10 mouse cellular contexts compared by ENCODE assay signal in the genomic region with DNA sequence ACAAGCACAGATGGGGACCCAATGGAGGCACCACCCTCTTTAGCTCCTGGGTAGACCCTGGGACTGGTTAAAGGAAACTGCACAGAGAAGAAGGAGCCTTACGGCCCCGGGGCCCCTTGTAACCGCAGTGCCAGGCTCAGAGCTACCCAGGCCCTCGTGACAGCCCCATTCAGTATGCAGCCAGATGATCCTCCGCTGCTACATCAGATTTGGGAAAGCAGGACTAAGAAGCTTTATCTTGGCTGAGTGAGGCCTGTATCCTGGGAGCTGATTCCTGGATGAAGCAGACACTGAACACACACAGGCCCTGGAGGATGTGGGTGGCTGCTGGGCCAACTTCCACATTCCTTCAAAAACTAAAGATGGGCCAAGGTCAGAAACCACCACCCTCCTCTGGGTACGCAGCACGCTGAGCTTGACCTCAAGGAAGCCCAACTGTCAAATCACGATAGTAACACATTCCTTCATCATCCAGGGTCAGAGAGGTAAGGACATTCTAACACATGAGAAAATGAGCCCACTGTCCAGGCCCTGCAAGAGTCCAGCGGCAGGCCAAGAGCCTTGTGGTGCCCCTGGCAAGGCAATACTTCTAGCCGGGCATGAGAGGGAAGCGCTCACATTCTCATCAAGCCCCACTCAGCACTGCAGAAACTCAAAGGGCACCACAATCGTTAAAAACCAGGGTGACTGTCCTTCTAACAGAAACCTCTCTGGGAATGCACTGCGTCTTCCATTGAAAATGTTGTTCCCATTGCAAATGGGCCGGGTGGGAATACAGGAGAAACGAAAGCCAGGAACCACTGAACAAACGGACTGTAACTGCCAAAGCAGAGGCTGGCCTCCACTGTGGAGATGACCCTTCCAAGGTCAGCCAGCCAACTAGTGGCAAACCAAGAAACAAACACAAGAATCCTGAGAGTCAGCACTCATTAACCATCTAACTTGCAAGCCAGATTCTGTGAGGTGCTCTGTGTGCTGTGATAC. TPM values are rescaled to one million over a fixed set of nuclear protein-coding genes. Genes with fewer than 3 reads are reported as not detected.
DNase-seq lines count a peak whose midpoint lies in the region; ATAC-seq and TF ChIP-seq lines count a peak whose summit lies in the region.
"Had no signal": no experiment of that assay in that cellular context is flagged by ENCODE, and none has a peak within 500 bp of the region (broad histone marks: within the 10 kb centered on the region; RNA-seq: fewer than 3 reads in every experiment).

No protein-coding gene starts in this region.

- peak; percentile 31 for DNase-seq in lung, adult 18-20 months
- no peak for DNase-seq in lung, adult 2 months
- no peak for DNase-seq in forebrain, postnatal 0 days
- peak; percentile 48 for DNase-seq in lung, postnatal 36 days
- DNase-seq in right cerebral cortex, postnatal 25 days = no peak
- DNase-seq in right cerebral cortex, postnatal 4 days = no peak

- ATAC-seq in forebrain, embryonic 15.5 days (replicated peaks) = no peak
- ATAC-seq in forebrain, embryonic 12.5 days (ENCODE audit: low FRiP score) = no peak
- ATAC-seq in forebrain, postnatal 0 days = no peak

- H3K9ac ChIP-seq in forebrain, embryonic 15.5 days (replicated peaks) = no peak overlapping the region
- H3K9ac ChIP-seq in forebrain, embryonic 12.5 days = no peak overlapping the region
- no peak overlapping the region for H3K9ac ChIP-seq in forebrain, postnatal 0 days

- TF ChIP-seq POLR2A in lung, adult 2 months (IDR thresholded peaks at IDR 0.05; ENCODE audit: borderline replicate concordance, extremely low read depth, low read depth, low read length) = no peak

- H3K36me3 ChIP-seq in forebrain, embryonic 15.5 days = 0 out of 2 replicates have a peak, but pooled peaks cover 2% of the 10 kb centered on the region
- peaks cover 7% of the 10 kb centered on the region; the same call in 1 of the 2 replicates for H3K36me3 ChIP-seq in forebrain, embryonic 12.5 days (replicated peaks)
- peaks cover 4% of the 10 kb centered on the region for H3K36me3 ChIP-seq in forebrain, postnatal 0 days (ENCODE audit: insufficient read depth)

- WGBS in forebrain, embryonic 15.5 days = 80% methylated on average over 16 of the region's 16 CpGs
- 83% methylated on average over 16 of the region's 16 CpGs for WGBS in forebrain, embryonic 12.5 days
- WGBS in lung, adult 2 months = 62% methylated on average over 16 of the region's 16 CpGs
- 74% methylated on average over 16 of the region's 16 CpGs for WGBS in forebrain, postnatal 0 days

- peaks cover 63% of the 10 kb centered on the region for H3K4me1 ChIP-seq in forebrain, embryonic 15.5 days
- peaks cover 44% of the 10 kb centered on the region for H3K4me1 ChIP-seq in forebrain, embryonic 12.5 days
- peaks cover 20% of the 10 kb centered on the region for H3K4me1 ChIP-seq in lung, adult 2 months (ENCODE audit: control insufficient read depth, insufficient read depth, low read length)
- H3K4me1 ChIP-seq in forebrain, postnatal 0 days (ENCODE audit: insufficient read depth) = peaks cover 25% of the 10 kb centered on the region
- H3K4me1 ChIP-seq: megakaryocyte, embryonic 14.5 days had no signal

- H3K4me3 ChIP-seq in forebrain, embryonic 15.5 days = no peak overlapping the region
- H3K4me3 ChIP-seq in forebrain, embryonic 12.5 days (replicated peaks) = no peak overlapping the region
- H3K4me3 ChIP-seq in lung, adult 2 months (replicated peaks; ENCODE audit: extremely low read depth, low read depth, low read length) = no peak overlapping the region
- H3K4me3 ChIP-seq in forebrain, postnatal 0 days (ENCODE audit: low read depth, low read length) = no peak overlapping the region
- H3K4me3 ChIP-seq: erythroblast, embryonic 14.5 days; megakaryocyte, embryonic 14.5 days had no signal

- no peak for TF ChIP-seq CTCF in lung, adult 2 months (IDR thresholded peaks at IDR 0.05; ENCODE audit: insufficient read depth, low read length)
- TF ChIP-seq CTCF in forebrain, postnatal 0 days (IDR thresholded peaks at IDR 0.05; ENCODE audit: low read depth) = no peak

- no peak overlapping the region for H3K4me2 ChIP-seq in forebrain, embryonic 15.5 days (replicated peaks)
- no peak overlapping the region for H3K4me2 ChIP-seq in forebrain, embryonic 12.5 days
- H3K4me2 ChIP-seq in forebrain, postnatal 0 days (ENCODE audit: low read depth) = no peak overlapping the region

- no peaks in the 10 kb centered on the region for H3K9me3 ChIP-seq in forebrain, embryonic 15.5 days
- H3K9me3 ChIP-seq in forebrain, embryonic 12.5 days = no peaks in the 10 kb centered on the region
- no peaks in the 10 kb centered on the region for H3K9me3 ChIP-seq in forebrain, postnatal 0 days (ENCODE audit: low read length)
- H3K9me3 ChIP-seq: megakaryocyte, embryonic 14.5 days had no signal

- no peaks in the 10 kb centered on the region for H3K27me3 ChIP-seq in forebrain, embryonic 15.5 days
- no peaks in the 10 kb centered on the region for H3K27me3 ChIP-seq in forebrain, embryonic 12.5 days
- H3K27me3 ChIP-seq in forebrain, postnatal 0 days (ENCODE audit: insufficient read depth, low read length) = no peaks in the 10 kb centered on the region

- H3K27ac ChIP-seq in forebrain, embryonic 15.5 days (replicated peaks) = peak overlapping the region; percentile 86
- no peak overlapping the region for H3K27ac ChIP-seq in forebrain, embryonic 12.5 days
- peak overlapping the region; percentile 15; the same call in 1 of the 2 replicates for H3K27ac ChIP-seq in forebrain, postnatal 0 days (ENCODE audit: low read depth, low read length)

RNA-seq across cellular contexts. Expression of gene Nuak1, which starts 29.0 kb away (rescaled TPM):
- 11.6 and 12.6 TPM in 2 replicates for polyA plus RNA-seq in forebrain, embryonic 15.5 days (2015; fragmentation: Nextera tagmentation; extraction: Ambion mirVana)
- 4.4 and 5.3 TPM in 2 replicates for polyA plus RNA-seq in forebrain, embryonic 12.5 days (2016; fragmentation: Nextera tagmentation; extraction: Ambion mirVana)
- 19.2 and 24.3 TPM in 2 replicates for polyA plus RNA-seq in lung, adult 2 months (2012; rRNA removed)
- 25.9 and 28.7 TPM in 2 replicates for total RNA-seq in forebrain, postnatal 0 days (2014; rRNA removed)
- polyA plus RNA-seq in forebrain, postnatal 0 days (2015; fragmentation: Nextera tagmentation; extraction: Ambion mirVana) = 3.7 and 4.0 TPM in 2 replicates

Comparison
In these comparisons a context has a peak if more than half of its experiments do, and no peak if none do; other contexts are left out.
1. DNase-seq: peak in lung, adult 18-20 months (2 of 2) and lung, postnatal 36 days (single experiment); none in lung, adult 2 months (single experiment), forebrain, postnatal 0 days (single experiment), right cerebral cortex, postnatal 25 days (single experiment) and right cerebral cortex, postnatal 4 days (single experiment).